Mouse (Mus musculus) forebrain, postnatal 0 days (tissue): Measurements from ENCODE around the gene Maml2. TPM values are rescaled to one million over a fixed set of nuclear protein-coding genes. Genes with fewer than 3 reads are reported as not detected.

ENCODE experiments used
- ATAC-seq: fragments of 200-750 bp; cut with Nextera tagmentation; 2 replicates; pipeline ENCODE4 v1.8.0; 2017; ENCODE audit warnings: mild to moderate bottlenecking, moderate library complexity
- DNase-seq: peaks from one replicate; pipeline ENCODE4 v3.0.0-alpha.2; 2015
- H3K27ac ChIP-seq: fragments of 300-500 bp; sonication (generic); 2 replicates; pipeline ENCODE4 v1.5.1; 2014; ENCODE audit warnings: low read depth, mild to moderate bottlenecking, antibody characterized with exemption, low read length, moderate library complexity, mixed read lengths
- H3K27me3 ChIP-seq: fragments of 300-500 bp; sonication (generic); 2 replicates; pipeline ENCODE4 v1.6.1; 2014; ENCODE audit warnings: mild to moderate bottlenecking, low read length, mixed read lengths; ENCODE audit not compliant: insufficient read depth
- H3K36me3 ChIP-seq: fragments of 300-500 bp; sonication (generic); 2 replicates; pipeline ENCODE4 v1.6.1; 2014; ENCODE audit warnings: mild to moderate bottlenecking, moderate library complexity; ENCODE audit not compliant: insufficient read depth
- H3K4me1 ChIP-seq: fragments of 300-500 bp; sonication (generic); 2 replicates; pipeline ENCODE4 v1.6.1; 2014; ENCODE audit warnings: antibody characterized with exemption; ENCODE audit not compliant: insufficient read depth
- H3K4me2 ChIP-seq: fragments of 300-500 bp; sonication (generic); 2 replicates; pipeline ENCODE4 v1.6.1; 2014; ENCODE audit warnings: low read depth, mild to moderate bottlenecking, moderate library complexity
- H3K4me3 ChIP-seq: fragments of 300-500 bp; sonication (generic); 2 replicates; pipeline ENCODE4 v1.5.1; 2014; ENCODE audit warnings: low read depth, low read length, mixed read lengths
- H3K9ac ChIP-seq: fragments of 300-500 bp; sonication (generic); 2 replicates; pipeline ENCODE4 v1.6.1; 2014; ENCODE audit warnings: mild to moderate bottlenecking
- H3K9me3 ChIP-seq: fragments of 300-500 bp; sonication (generic); 2 replicates; pipeline ENCODE4 v1.6.1; 2016; ENCODE audit warnings: low read length
- CTCF ChIP-seq: sonication (generic); IDR thresholded peaks from 2 replicates; pipeline ENCODE4 v1.5.1; 2016; ENCODE audit warnings: antibody characterized with exemption, control low read depth, low read depth
- WGBS: fragments of 180-500 bp; shearing (Covaris S2); extraction: QIAGEN DNeasy Blood & Tissue Kit; methylation state at CpG from one replicate; pipeline ENCODE4 v1.1.7; 2014; 5-methylcytosine and 5-hydroxymethylcytosine counted together
- polyA plus RNA-seq: library from polyadenylated mRNA; unstranded; fragments of >200 nt; fragmentation: Nextera tagmentation; extraction: Ambion mirVana; gene quantifications from 2 replicates; pipeline ENCODE4 v1.2.1, GENCODE M21; 2015
- total RNA-seq: library from RNA; depleted of rRNA; stranded (reverse); fragments of >200 nt; gene quantifications from 2 replicates; pipeline ENCODE4 v1.2.3, GENCODE M21; 2014

Gene Maml2
- total and polyA plus RNA-seq, 2 experiments from 2014 or later = 6.4 to 9.5 TPM

DNA sequence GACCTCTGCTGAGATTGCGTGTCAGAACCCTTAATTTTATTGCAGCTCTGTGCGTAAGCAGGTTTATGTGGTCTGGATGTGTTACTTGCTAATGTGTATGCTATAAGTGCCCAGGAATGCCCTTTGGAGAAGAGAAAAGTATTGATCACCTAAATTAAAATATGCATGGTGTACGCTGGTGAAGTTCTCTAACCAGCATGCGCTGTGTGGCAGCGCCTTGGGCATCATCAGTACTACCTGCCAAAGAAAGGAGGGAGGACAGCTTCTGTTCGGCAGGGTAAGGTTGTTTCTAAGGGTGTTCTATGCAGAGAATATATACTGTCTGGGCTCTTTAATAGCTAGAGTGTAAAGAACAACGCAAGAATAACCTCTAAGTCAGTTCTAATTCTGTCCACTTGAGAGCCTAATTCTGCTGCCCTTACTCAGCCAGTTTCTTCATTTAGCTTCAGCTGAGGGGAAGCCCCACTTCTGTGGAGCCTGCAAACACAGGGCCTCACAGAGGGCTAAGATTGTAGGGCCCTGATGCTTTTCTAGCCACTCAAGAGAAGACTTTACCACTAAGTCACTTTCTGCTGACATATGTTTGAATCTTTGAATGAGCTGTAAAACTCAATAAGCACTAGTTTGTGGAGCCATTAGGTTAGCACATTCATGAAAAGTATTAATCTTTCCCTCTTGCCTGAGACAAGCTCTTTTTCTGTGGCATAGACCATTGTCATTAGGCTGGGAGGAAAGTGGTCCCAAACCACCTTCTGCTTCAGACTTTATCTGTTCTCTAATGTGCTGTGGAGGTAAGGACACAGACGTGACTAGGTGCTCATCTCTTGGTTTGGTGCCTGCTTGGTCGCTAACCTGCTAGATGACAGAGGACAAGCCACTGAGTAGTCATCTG is 3.4 kb downstream of the Maml2 start:
- no peak overlapping the region; the same call in 1 of the 2 replicates for H3K4me3 ChIP-seq

DNA sequence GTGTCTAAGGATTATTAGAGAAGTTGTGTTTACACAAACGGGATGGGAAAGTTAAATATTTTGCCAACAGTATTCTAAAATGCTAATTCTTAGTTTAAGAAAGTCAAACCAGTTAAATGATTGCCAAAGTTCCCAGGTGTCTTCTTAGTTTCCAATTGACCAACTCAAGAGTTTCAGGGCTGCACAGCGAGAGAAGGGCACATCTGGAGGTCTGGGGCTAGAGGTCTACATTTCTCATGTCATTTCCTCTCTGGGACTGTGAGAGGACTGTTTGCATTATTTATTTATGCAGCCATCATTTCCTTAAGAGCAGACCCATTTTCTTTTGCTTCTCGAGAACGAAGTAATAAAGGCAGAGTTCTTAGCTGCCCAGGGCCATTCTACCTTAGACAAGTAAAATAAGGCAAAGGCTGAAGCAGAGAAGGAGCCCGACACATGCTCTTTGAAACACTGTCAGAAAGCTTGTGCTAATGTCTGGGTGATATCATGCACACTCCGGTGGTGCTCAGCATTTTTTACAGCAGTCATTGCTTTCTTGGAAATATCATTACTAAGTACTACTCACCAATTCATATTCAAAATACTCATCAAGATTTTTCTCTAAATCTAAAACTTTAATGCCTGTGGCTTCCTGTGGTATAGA is 4.5 kb downstream of the Maml2 start:
- WGBS = 40% methylated on average over 6 of the region's 6 CpGs
- peaks cover 9% of the 10 kb centered on the region; the same call in 1 of the 2 replicates for H3K4me1 ChIP-seq

More for the DNA sequence above, 3.4 kb downstream of the Maml2 start:
- H3K9ac ChIP-seq = no peak overlapping the region
- no peak for TF ChIP-seq CTCF
- 52% methylated on average over 9 of the region's 9 CpGs for WGBS
- DNase-seq = no peak
- H3K4me2 ChIP-seq = peak overlapping the region; percentile 86
- peaks cover 9% of the 10 kb centered on the region; the same call in 1 of the 2 replicates for H3K4me1 ChIP-seq
- H3K36me3 ChIP-seq = no peaks in the 10 kb centered on the region
- no peaks in the 10 kb centered on the region for H3K27me3 ChIP-seq
- H3K9me3 ChIP-seq = no peaks in the 10 kb centered on the region
- ATAC-seq = no peak
- H3K27ac ChIP-seq = no peak overlapping the region

DNA sequence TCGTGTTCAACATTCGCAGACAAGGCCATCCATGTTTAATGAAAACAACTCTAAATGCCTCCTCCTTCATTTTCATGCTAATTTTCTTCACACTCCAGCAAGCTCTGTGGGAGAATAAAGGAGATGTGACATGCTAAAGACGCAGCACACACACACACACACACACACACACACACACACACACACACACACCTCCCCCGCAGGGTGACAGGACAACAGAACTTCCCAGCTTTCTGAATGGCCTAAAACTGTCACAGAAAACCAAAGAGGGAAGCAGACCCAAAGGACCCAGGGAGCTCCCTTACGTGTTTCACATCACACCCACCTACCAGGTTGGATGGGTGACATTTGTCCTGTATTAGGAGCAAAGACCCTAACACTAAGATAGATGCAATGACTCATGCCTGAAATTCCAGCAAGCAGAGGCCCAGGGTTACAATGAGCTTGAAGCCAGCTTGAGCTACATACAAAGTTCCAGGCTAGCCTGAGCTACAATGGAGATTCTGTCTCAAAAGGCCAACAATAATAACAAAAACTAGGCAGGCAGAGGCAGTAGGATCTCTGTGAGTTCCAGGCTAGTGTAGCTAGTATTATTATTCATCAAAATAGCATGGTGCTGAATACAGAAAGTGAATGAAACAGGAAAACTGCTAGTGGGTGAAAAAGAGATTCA is 5.5 kb downstream of the Maml2 start:
- TF ChIP-seq CTCF = no peak
- peaks cover 9% of the 10 kb centered on the region; the same call in 1 of the 2 replicates for H3K4me1 ChIP-seq
- no peak for DNase-seq

More for the DNA sequence above, 4.5 kb downstream of the Maml2 start:
- no peak overlapping the region for H3K4me3 ChIP-seq
- peak overlapping the region; percentile 86; the same call in 1 of the 2 replicates for H3K4me2 ChIP-seq
- H3K27ac ChIP-seq = no peak overlapping the region
- DNase-seq (no peak), ATAC-seq (no peak)
- no peaks in the 10 kb centered on the region for H3K9me3 ChIP-seq
- no peak overlapping the region for H3K9ac ChIP-seq
- no peak for TF ChIP-seq CTCF
- H3K36me3 ChIP-seq = no peaks in the 10 kb centered on the region
- H3K27me3 ChIP-seq = no peaks in the 10 kb centered on the region

DNA sequence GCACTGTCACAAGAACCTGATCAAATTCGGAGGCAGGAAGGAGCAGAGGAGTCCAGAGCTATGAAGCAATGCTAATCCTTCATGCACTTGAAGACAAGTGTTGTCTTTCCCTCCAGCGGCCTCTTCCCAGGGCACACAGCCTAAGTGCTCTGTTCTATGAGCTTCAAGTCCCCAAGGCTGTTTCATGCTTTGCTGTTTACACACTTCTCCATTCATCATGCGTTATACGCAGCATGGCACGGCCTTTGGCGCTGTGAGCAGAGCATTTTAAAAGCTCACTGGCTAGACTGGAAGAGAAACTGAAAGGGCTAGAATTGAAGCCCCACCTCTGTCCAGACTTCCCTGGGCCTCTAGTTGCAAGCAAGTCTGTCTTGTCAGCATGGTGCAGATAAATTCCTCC is 6.2 kb downstream of the Maml2 start:
- Histone ChIP-seq H3K9ac (no peak overlapping the region), H3K27me3 (no peaks in the 10 kb centered on the region), H3K4me2 (no peak overlapping the region), H3K4me3 (no peak overlapping the region), H3K4me1 (peaks cover 9% of the 10 kb centered on the region; the same call in 1 of the 2 replicates), H3K27ac (no peak overlapping the region), H3K36me3 (no peaks in the 10 kb centered on the region), H3K9me3 (no peaks in the 10 kb centered on the region)
- 36% methylated on average over 6 of the region's 6 CpGs for WGBS
- DNase-seq = no peak
- TF ChIP-seq CTCF = no peak
- ATAC-seq = no peak

More for the DNA sequence above, 5.5 kb downstream of the Maml2 start:
- Histone ChIP-seq H3K4me3 (no peak overlapping the region), H3K9me3 (no peaks in the 10 kb centered on the region), H3K9ac (no peak overlapping the region), H3K36me3 (no peaks in the 10 kb centered on the region), H3K4me2 (no peak overlapping the region), H3K27ac (no peak overlapping the region), H3K27me3 (no peaks in the 10 kb centered on the region)
- ATAC-seq = no peak
- WGBS = 23% methylated on average over 5 of the region's 5 CpGs

DNA sequence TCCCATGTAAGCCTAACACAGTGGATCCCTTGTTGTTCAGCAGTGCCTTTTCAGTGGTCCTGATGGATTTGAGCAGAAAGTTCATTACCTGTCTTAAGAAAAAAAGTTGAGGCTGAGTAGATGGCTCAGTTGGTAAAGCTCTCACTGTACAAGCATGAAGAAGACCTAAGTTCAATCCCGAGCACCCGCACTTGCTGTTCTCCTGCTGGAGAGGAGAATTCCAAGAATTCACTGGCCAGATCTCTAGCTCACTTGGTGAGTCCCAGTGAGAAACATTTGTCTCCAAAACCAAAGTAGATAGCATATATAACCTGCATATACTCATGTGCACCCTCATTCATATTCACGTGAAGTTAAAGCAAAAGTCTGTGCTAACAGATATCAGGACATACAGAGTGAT is 8.7 kb downstream of the Maml2 start:
- Histone ChIP-seq H3K27ac (no peak overlapping the region), H3K4me2 (no peak overlapping the region), H3K4me3 (no peak overlapping the region), H3K27me3 (no peaks in the 10 kb centered on the region), H3K9me3 (no peaks in the 10 kb centered on the region), H3K4me1 (peaks cover 8% of the 10 kb centered on the region; the same call in 1 of the 2 replicates), H3K9ac (no peak overlapping the region), H3K36me3 (no peaks in the 10 kb centered on the region)
- no peak for TF ChIP-seq CTCF
- ATAC-seq = no peak
- no peak for DNase-seq
- WGBS = 93% methylated on average over 3 of the region's 3 CpGs

DNA sequence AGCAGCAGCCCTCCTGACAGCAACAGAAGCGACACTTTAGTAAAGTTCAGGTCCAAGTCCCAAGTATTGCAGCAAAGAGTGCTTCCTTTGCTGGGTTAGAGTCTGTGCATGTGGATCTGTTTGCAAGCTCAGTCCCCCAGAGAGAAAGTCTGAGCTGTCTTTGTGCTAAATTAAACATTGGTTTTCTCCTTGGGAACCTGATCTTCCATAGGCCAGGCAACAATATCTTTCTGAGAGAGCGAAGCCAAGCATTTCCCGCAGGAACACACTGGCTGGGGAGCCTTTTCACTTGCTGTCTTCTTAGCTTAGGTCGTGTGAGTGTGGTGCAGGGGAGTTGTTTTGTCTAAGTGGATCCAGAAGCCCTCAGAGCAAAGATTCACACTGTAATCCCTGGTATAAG is 9.5 kb downstream of the Maml2 start:
- TF ChIP-seq CTCF = no peak
- no peak for DNase-seq
- H3K27ac ChIP-seq = no peak overlapping the region
- no peaks in the 10 kb centered on the region for H3K36me3 ChIP-seq
- H3K9me3 ChIP-seq = no peaks in the 10 kb centered on the region
- H3K4me3 ChIP-seq = no peak overlapping the region
- no peak overlapping the region for H3K4me2 ChIP-seq
- H3K27me3 ChIP-seq = no peaks in the 10 kb centered on the region
- 0 out of 2 replicates have a peak, but pooled peaks cover under 1% of the 10 kb centered on the region for H3K4me1 ChIP-seq
- no peak overlapping the region for H3K9ac ChIP-seq
- no peak for ATAC-seq
- WGBS = 46% methylated on average over 4 of the region's 4 CpGs

DNA sequence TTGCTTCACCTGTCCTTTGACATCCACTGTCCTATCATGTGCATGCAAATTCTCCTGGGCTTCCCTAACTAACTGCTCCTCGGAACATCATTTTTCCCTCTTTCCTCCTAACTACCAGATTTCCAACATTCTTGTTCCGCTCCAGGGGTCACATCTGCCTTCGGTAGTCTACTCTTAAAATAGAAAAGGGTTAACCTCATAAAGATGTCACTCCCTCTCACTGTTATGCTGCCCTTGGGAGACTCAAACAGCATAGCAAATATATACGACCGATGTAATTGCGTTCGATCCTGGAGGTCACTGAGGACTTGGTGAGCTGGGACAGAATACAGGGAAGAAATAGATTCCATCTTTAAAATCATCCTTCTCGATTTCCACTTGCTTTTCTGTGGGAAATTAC is 11.0 kb downstream of the Maml2 start:
- H3K36me3 ChIP-seq = no peaks in the 10 kb centered on the region
- no peak for ATAC-seq
- H3K27me3 ChIP-seq = no peaks in the 10 kb centered on the region
- H3K9ac ChIP-seq = no peak overlapping the region
- H3K4me1 ChIP-seq = no peaks in the 10 kb centered on the region
- H3K27ac ChIP-seq = no peak overlapping the region
- H3K4me3 ChIP-seq = no peak overlapping the region
- H3K4me2 ChIP-seq = no peak overlapping the region
- no peaks in the 10 kb centered on the region for H3K9me3 ChIP-seq
- no peak for DNase-seq
- no peak for TF ChIP-seq CTCF
- WGBS = 92% methylated on average over 8 of the region's 8 CpGs
